Mouse (Mus musculus) heart, embryonic 11.5 days (tissue): ENCODE data around the gene Hdac7. TPM values are rescaled to one million over a fixed set of nuclear protein-coding genes. Genes with fewer than 3 reads are reported as not detected.
A peak's percentile ranks its signal among the peaks of the same experiment; 100 is the strongest.

Source experiments
- ATAC-seq: fragments of 200-750 bp; cut with Nextera tagmentation; replicated peaks from 2 replicates; pipeline ENCODE4 v1.8.0; 2017; ENCODE audit warnings: moderate library complexity; ENCODE audit not compliant: insufficient number of reproducible peaks, low FRiP score, low TSS enrichment
- H3K27ac ChIP-seq: fragments of 300-500 bp; sonication (generic); 2 replicates; pipeline ENCODE4 v1.5.1; 2014; ENCODE audit warnings: mild to moderate bottlenecking, low read depth, low read length
- H3K27me3 ChIP-seq: fragments of 300-500 bp; sonication (generic); 2 replicates; pipeline ENCODE4 v1.6.1; 2014; ENCODE audit warnings: mild to moderate bottlenecking, low read length, mixed read lengths; ENCODE audit not compliant: control insufficient read depth, insufficient read depth
- H3K36me3 ChIP-seq: fragments of 300-500 bp; sonication (generic); 2 replicates; pipeline ENCODE4 v1.6.1; 2014; ENCODE audit warnings: mild to moderate bottlenecking, low read length, moderate library complexity, mixed read lengths; ENCODE audit not compliant: control insufficient read depth, insufficient read depth
- H3K4me1 ChIP-seq: fragments of 300-500 bp; sonication (generic); 2 replicates; pipeline ENCODE4 v1.6.1; 2014; ENCODE audit warnings: low read length; ENCODE audit not compliant: control insufficient read depth, insufficient read depth
- H3K4me2 ChIP-seq: fragments of 300-500 bp; sonication (generic); 2 replicates; pipeline ENCODE4 v1.6.1; 2014; ENCODE audit warnings: mild to moderate bottlenecking, moderate library complexity
- H3K4me3 ChIP-seq: fragments of 300-500 bp; sonication (generic); 2 replicates; pipeline ENCODE4 v1.5.1; 2014; ENCODE audit warnings: low read depth, low read length
- H3K9ac ChIP-seq: fragments of 300-500 bp; sonication (generic); 2 replicates; pipeline ENCODE4 v1.6.1; 2014; ENCODE audit warnings: mild to moderate bottlenecking, low read depth, low read length, moderate library complexity
- H3K9me3 ChIP-seq: fragments of 300-500 bp; sonication (generic); replicated peaks from 2 replicates; pipeline ENCODE4 v1.6.1; 2016; ENCODE audit warnings: low read length; ENCODE audit not compliant: control insufficient read depth
- WGBS: fragments of 180-500 bp; shearing (Covaris S2); extraction: QIAGEN DNeasy Blood & Tissue Kit; methylation state at CpG from one replicate; pipeline ENCODE4 v1.1.7; 2014; ENCODE audit not compliant: insufficient replicate concordance; 5-methylcytosine and 5-hydroxymethylcytosine counted together
- polyA plus RNA-seq: library from polyadenylated mRNA; unstranded; fragments of >200 nt; fragmentation: Nextera tagmentation; extraction: Ambion mirVana; gene quantifications from 2 replicates; pipeline ENCODE4 v1.2.1, GENCODE M21; 2014

Hdac7 gene
- polyA plus RNA-seq, 1 experiment from 2014 or later, result 24.6 TPM

DNA sequence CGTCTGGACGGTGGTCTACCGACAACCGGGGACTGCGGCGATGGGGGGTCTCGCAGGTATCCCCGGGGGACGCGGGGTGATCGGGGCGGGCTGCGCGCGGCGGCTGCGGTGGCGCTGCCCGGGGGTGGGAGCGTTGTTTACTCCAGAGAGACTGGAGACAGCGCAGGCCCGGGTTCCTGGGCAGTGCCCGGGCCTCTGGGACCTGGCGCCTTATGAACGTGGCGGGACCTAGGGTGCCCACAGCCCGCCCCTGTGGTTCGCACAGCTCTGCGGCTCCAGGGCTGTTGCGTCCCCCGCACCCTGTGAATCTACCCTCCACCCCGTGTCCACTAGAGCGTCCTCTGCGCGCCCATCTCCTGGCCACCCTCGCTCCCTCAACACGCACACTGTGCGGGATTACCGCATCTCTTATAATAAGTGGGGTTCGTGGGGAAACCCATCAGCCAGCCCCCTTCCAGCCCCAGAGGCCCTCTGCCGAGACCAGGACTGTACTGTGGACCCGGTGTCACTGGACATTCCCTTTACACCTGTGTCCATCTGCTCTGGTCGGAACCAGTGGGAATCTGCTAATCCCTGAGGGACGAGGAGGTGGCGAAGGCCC, 59.6 kb downstream of the Hdac7 start:
- Histone ChIP-seq H3K27me3 (no peaks in the 10 kb centered on the region), H3K9me3 (no peaks in the 10 kb centered on the region), H3K4me1 (peaks cover 18% of the 10 kb centered on the region; the same call in 1 of the 2 replicates), H3K4me2 (peak overlapping the region; percentile 93), H3K36me3 (no peaks in the 10 kb centered on the region), H3K9ac (peak overlapping the region; percentile 87), H3K27ac (peak overlapping the region; percentile 35; the same call in 1 of the 2 replicates), H3K4me3 (peak overlapping the region; percentile 91)
- peak; percentile 46 for ATAC-seq
- 8% methylated on average over 45 of the region's 45 CpGs for WGBS

DNA sequence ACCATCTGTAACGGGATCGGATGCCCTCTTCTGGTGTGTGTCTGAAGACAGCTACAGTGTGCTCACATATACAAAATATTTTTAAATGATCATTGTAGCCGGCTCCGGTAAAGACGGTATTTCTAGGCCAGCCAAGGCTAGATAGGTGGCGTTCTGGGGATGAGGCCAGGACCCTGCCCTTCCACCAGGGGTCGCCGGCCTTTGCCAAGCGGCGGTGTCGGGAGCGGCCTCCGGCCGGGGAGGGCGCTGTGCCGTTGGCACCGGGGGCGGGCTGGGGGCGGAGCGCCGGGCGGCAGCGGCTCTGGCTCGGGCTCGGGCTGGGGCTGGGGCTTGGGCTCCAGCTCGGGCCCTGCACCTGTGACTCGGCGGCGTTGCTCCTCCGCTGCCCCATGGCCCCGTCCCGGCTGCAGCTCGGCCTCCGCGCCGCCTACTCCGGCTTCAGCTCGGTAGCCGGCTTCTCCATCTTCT, 60.2 kb downstream of the Hdac7 start:
- ATAC-seq, result peak; percentile 79
- Histone ChIP-seq H3K4me3 (peak overlapping the region; percentile 91), H3K27me3 (no peaks in the 10 kb centered on the region), H3K9me3 (no peaks in the 10 kb centered on the region), H3K4me1 (peaks cover 18% of the 10 kb centered on the region; the same call in 1 of the 2 replicates), H3K9ac (peak overlapping the region; percentile 87), H3K27ac (peak overlapping the region; percentile 35; the same call in 1 of the 2 replicates), H3K4me2 (peak overlapping the region; percentile 93), H3K36me3 (no peaks in the 10 kb centered on the region)
- 4% methylated on average over 39 of the region's 39 CpGs for WGBS

DNA sequence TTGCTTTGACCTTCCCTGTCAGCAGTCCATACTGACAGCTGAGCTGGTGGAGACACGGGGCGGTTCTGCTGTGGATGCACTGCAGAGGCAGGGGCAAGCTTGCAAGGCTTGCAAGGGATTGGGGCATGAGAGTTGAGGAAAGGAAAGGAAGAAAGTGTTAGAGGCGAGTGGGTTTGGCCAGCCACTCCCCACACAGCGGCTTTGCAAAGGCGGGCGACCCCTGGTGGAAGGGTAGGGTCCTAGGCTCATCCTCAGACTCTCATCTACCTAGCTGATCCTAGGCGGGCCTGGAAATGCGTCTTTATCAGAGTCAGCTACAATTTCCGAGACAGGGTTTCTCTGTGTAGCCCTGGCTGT, 61.6 kb downstream of the Hdac7 start:
- ATAC-seq, result no peak
- H3K9ac ChIP-seq, result no peak overlapping the region

DNA sequence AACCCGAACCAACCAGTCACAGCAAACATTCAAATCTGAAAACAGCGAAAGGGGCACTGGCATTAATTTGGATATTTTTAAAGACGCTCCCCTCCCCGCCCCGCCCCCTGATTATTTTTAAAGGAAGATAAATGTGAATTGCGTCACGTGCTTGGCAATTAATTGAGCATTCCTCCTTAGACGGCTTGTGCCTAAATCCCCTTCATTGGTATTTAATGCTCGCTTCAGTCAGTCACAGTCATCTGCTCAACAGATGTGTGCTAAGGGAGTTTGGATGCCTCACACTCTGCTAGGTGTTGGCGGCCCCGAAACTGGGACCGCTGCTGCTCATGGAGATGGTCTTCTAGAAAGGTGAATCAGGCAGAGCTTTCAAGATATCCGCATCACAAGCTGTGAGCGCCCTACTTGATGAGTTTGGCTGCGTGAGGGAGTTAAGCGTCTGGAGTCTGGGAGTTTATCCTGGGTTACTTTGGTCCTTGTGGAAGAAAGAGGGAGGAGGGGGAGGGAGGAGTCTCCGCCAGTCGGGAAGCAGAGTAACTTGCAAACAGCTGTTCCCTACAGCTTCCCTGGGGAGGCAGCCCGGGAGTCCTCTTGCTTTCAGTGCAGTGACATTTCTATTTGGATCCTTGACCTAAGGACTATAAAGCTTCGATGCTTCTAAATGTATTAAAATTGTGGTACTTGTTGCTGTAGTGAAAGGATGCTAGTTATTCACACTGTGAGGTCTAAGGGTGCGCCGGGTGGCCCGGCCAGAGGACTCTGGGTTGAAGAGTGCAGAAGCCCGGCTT, 62.1 kb downstream of the Hdac7 start:
- H3K4me1 ChIP-seq, result peaks cover 19% of the 10 kb centered on the region; the same call in 1 of the 2 replicates
- H3K9ac ChIP-seq, result peak overlapping the region; percentile 52; the same call in 1 of the 2 replicates
- WGBS, result 6% methylated on average over 24 of the region's 24 CpGs

More for the DNA sequence above, 61.6 kb downstream of the Hdac7 start:
- Histone ChIP-seq H3K4me1 (peaks cover 19% of the 10 kb centered on the region; the same call in 1 of the 2 replicates), H3K27me3 (no peaks in the 10 kb centered on the region), H3K4me3 (peak overlapping the region; percentile 24), H3K9me3 (no peaks in the 10 kb centered on the region), H3K36me3 (no peaks in the 10 kb centered on the region), H3K4me2 (peak overlapping the region; percentile 61), H3K27ac (peak overlapping the region; percentile 29; the same call in 1 of the 2 replicates)
- WGBS, result 1% methylated on average over 9 of the region's 9 CpGs

DNA sequence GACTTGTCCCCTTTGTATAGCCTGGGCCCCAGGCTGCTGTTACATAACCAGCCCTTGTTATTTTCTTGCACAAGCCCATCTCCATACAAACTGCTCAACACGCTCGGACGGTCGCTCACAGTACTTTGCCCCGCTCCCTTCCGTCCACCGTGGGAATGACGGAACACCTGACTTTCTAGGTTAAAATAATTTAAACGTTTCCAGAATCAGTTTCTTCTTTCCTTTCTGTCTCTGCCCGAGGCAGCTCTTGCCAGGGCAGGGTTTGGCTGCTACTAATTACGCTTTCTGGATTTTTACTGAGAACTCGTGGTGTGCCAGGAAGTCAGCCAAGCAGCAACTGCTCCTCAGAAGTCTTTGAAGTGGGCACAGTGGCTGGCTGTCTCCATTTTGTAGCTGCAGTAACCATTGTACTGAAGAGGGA, 63.7 kb downstream of the Hdac7 start:
- no peak for ATAC-seq
- WGBS, result 78% methylated on average over 12 of the region's 12 CpGs
- Histone ChIP-seq H3K27me3 (no peaks in the 10 kb centered on the region), H3K36me3 (no peaks in the 10 kb centered on the region), H3K9ac (no peak overlapping the region), H3K27ac (no peak overlapping the region), H3K4me1 (peaks cover 15% of the 10 kb centered on the region; the same call in 1 of the 2 replicates), H3K9me3 (no peaks in the 10 kb centered on the region), H3K4me3 (no peak overlapping the region), H3K4me2 (no peak overlapping the region)

More for the DNA sequence above, 62.1 kb downstream of the Hdac7 start:
- peak overlapping the region; percentile 24 for H3K4me3 ChIP-seq
- H3K9me3 ChIP-seq, result no peaks in the 10 kb centered on the region
- peak overlapping the region; percentile 29 for H3K27ac ChIP-seq
- H3K4me2 ChIP-seq, result peak overlapping the region; percentile 61
- no peaks in the 10 kb centered on the region for H3K27me3 ChIP-seq
- no peak for ATAC-seq
- no peaks in the 10 kb centered on the region for H3K36me3 ChIP-seq

DNA sequence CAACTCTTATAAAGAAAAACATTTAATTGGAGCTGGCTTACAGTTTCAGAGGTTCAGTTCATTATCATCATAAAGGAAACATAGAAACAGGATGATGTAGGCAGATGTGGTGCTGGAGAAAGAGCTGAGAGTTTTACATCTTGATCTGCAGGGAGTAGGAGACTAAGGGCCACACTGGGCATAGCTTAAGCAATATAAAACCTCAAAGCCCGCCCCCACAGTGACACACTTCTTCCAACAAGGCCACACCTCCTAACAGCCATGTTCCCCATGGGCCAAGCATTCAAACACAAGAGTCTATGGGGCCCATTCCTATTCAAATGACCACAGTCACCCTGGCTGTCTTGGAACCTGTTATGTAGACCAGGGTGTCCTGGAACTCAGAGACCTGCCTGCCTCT, 64.7 kb downstream of the Hdac7 start:
- H3K9me3 ChIP-seq, result no peaks in the 10 kb centered on the region
- H3K27ac ChIP-seq, result no peak overlapping the region
- H3K9ac ChIP-seq, result no peak overlapping the region
- 79% methylated on average over 1 of the region's 1 CpGs for WGBS
- ATAC-seq, result no peak
- H3K36me3 ChIP-seq, result no peaks in the 10 kb centered on the region
- peaks cover 17% of the 10 kb centered on the region for H3K4me1 ChIP-seq
- no peak overlapping the region for H3K4me3 ChIP-seq
- no peak overlapping the region for H3K4me2 ChIP-seq
- H3K27me3 ChIP-seq, result no peaks in the 10 kb centered on the region

DNA sequence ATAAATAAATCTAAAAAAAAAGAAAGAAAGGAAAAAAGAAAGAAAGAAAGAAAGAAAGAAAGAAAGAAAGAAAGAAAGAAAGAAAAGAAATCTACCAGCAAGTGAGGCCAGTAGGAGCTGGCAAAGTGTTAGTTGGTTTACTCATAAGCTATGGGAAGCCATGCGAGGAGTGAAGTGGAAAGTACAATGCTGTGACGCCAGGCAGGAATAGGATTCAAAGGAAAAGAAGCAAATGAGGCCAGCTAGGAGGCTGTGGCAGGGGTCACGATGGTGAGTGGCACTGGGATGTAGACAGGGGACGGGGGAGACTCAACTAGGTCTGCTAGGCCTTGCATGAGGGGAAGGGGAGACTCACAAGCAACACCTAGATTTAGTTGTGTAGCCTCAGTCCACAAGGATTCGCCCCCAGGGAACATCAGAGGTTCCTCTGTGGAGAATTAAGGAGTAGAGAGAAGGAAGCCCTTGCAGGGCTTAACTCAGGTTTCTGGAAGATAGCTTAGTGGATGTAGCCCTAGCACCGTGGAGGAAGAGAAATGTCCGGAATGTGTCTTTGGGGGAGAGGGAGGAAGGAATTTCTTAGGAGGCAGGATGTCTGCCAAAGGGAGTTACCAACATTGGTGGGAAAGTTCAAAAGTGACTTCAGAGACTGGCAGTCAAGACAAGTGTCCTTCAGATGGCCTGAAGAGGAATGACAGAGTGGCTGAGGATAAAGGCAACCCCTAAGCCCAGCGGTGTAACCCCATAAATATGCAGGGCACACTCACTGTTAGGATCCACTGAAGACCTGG, 65.8 kb downstream of the Hdac7 start, which contains the start of gene Slc48a1:
Slc48a1 (plus strand) TSS at position 210 of the 788 bp plus-strand sequence.
- no peak for ATAC-seq
- no peak within 1 kb of the TSS for H3K4me2 ChIP-seq
- no peaks in the 10 kb centered on the region for H3K9me3 ChIP-seq
- WGBS, result 51% methylated on average over 8 of the region's 8 CpGs
- H3K36me3 ChIP-seq, result no peaks in the 10 kb centered on the region
- H3K4me1 ChIP-seq, result peaks cover 24% of the 10 kb centered on the region
- peak within 1 kb of the TSS; percentile 16; the same call in 1 of the 2 replicates for H3K27ac ChIP-seq
- no peak within 1 kb of the TSS for H3K4me3 ChIP-seq
- H3K27me3 ChIP-seq, result no peaks in the 10 kb centered on the region
- no peak within 1 kb of the TSS for H3K9ac ChIP-seq

DNA sequence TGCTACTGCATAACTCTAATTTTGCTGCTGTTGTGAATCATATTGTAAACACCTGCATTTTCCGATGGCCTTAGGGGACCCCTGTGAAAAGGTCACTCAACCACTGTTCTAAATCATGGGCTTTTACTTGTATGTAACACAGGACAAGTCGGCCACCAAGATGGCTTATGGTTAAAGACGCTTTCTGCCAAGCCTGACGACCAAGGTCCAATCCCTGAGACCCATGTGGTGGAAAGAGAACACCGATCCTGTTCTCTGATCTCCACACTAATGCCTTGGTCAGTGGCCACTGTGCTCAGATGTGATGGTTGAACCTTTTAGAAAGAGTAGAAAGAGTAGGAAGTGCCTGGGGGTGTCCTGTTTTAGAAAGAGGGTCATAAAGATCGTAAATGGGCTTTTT, 67.4 kb downstream of the Hdac7 start:
- H3K4me2 ChIP-seq, result no peak overlapping the region
- 79% methylated on average over 6 of the region's 6 CpGs for WGBS
- H3K4me3 ChIP-seq, result no peak overlapping the region
- no peaks in the 10 kb centered on the region for H3K9me3 ChIP-seq
- H3K27ac ChIP-seq, result no peak overlapping the region
- no peaks in the 10 kb centered on the region for H3K27me3 ChIP-seq
- ATAC-seq, result no peak
- H3K4me1 ChIP-seq, result peaks cover 33% of the 10 kb centered on the region
- no peaks in the 10 kb centered on the region for H3K36me3 ChIP-seq
- H3K9ac ChIP-seq, result no peak overlapping the region
